Mouse (Mus musculus) CH12.LX (cell line): ENCODE results near the gene Thg1l. TPM values are rescaled to one million over a fixed set of nuclear protein-coding genes. Genes with fewer than 3 reads are reported as not detected.

ENCODE experiments used
- DNase-seq: peaks from one replicate; pipeline ENCODE4 v3.0.0-alpha.2; 2013; ENCODE audit errors: extremely low read depth
- H3K27ac ChIP-seq: 2 replicates; pipeline ENCODE4 v1.5.1; 2012; ENCODE audit warnings: low read depth, mild to moderate bottlenecking, control low read depth, moderate library complexity; ENCODE audit not compliant: insufficient read depth
- H3K27me3 ChIP-seq: replicated peaks from 2 replicates; pipeline ENCODE3; 2012; ENCODE audit warnings: inconsistent platforms
- H3K36me3 ChIP-seq, 2 experiments: replicated peaks in 1 of 2; 2 replicates each; pipeline versions ENCODE3 to v1.6.1; 2012; ENCODE audit warnings: inconsistent platforms in 1 of 2, low read length in 1 of 2, mild to moderate bottlenecking in 1 of 2, mixed read lengths in 1 of 2, moderate library complexity in 1 of 2; ENCODE audit not compliant: control insufficient read depth in 1 of 2, insufficient read depth in 1 of 2
- H3K4me1 ChIP-seq, 2 experiments: 2 replicates each; pipeline ENCODE4 v1.6.1; 2012; ENCODE audit warnings: inconsistent platforms in 1 of 2, moderate library complexity in 1 of 2; ENCODE audit not compliant: insufficient read depth in 2 of 2, control insufficient read depth in 1 of 2
- H3K4me2 ChIP-seq: 2 replicates; pipeline ENCODE4 v1.6.1; 2012; ENCODE audit warnings: low read depth, mild to moderate bottlenecking, control low read depth; ENCODE audit not compliant: poor library complexity, insufficient read depth, severe bottlenecking
- H3K4me3 ChIP-seq, 3 experiments: fragments of 150-350 bp in 1 of 3; sonication (generic) in 1 of 3; replicated peaks in 1 of 3; 2 replicates each; pipeline versions ENCODE3 to v1.5.1; 2011 to 2012; ENCODE audit warnings: low read depth in 2 of 3, low read length in 2 of 3, mild to moderate bottlenecking in 2 of 3, moderate library complexity in 2 of 3, control low read depth in 1 of 3, improper control_type of control experiment in 1 of 3, inconsistent platforms in 1 of 3, mixed read lengths in 1 of 3; ENCODE audit not compliant: poor library complexity in 1 of 3
- H3K79me2 ChIP-seq: replicated peaks from 2 replicates; pipeline ENCODE4 v1.6.1; 2012; ENCODE audit warnings: mild to moderate bottlenecking, moderate library complexity; ENCODE audit not compliant: control insufficient read depth, poor library complexity, insufficient read depth, severe bottlenecking; ENCODE audit errors: extremely low read depth
- H3K9ac ChIP-seq: 2 replicates; pipeline ENCODE4 v1.6.1; 2012; ENCODE audit warnings: low read depth, mild to moderate bottlenecking, control low read depth, moderate library complexity; ENCODE audit not compliant: insufficient read depth
- H3K9me3 ChIP-seq: replicated peaks from 2 replicates; pipeline ENCODE3; 2012; ENCODE audit warnings: low read length, inconsistent platforms, mixed read lengths
- BHLHE40 ChIP-seq: IDR thresholded peaks from 2 replicates; pipeline ENCODE4 v1.6.1; 2011; ENCODE audit warnings: mild to moderate bottlenecking, low read depth, low read length, improper control_type of control experiment
- CTCF ChIP-seq, 2 experiments: IDR thresholded peaks in 1 of 2; conservative IDR thresholded peaks in 1 of 2; 2 replicates each; pipeline ENCODE4 v1.5.1; 2011 to 2012; ENCODE audit warnings: low read depth in 2 of 2, low read length in 2 of 2, improper control_type of control experiment in 1 of 2, inconsistent platforms in 1 of 2, mild to moderate bottlenecking in 1 of 2, moderate library complexity in 1 of 2
- E2F4 ChIP-seq: IDR thresholded peaks from 2 replicates; pipeline ENCODE4 v1.6.1; 2011; ENCODE audit warnings: low read depth, low read length, improper control_type of control experiment; ENCODE audit not compliant: insufficient replicate concordance
- ETS1 ChIP-seq: conservative IDR thresholded peaks from 2 replicates; pipeline ENCODE4 v1.6.1; 2012; ENCODE audit warnings: low read depth, mild to moderate bottlenecking, inconsistent platforms, low read length, improper control_type of control experiment, moderate library complexity
- HCFC1 ChIP-seq: IDR thresholded peaks from 2 replicates; pipeline ENCODE4 v1.6.1; 2012; ENCODE audit warnings: low read depth, mild to moderate bottlenecking, inconsistent platforms, low read length, improper control_type of control experiment
- IRF4 ChIP-seq: IDR thresholded peaks from 2 replicates; pipeline ENCODE4 v1.6.1; 2014; ENCODE audit warnings: low read depth, mild to moderate bottlenecking, inconsistent platforms, low read length, improper control_type of control experiment
- JUN ChIP-seq: IDR thresholded peaks from 2 replicates; pipeline ENCODE4 v1.6.1; 2011; ENCODE audit warnings: low read depth, mild to moderate bottlenecking, low read length, improper control_type of control experiment, moderate library complexity; ENCODE audit not compliant: insufficient read depth
- JUND ChIP-seq: conservative IDR thresholded peaks from 2 replicates; pipeline ENCODE4 v1.6.1; 2011; ENCODE audit warnings: low read depth, low read length, improper control_type of control experiment
- KAT2A ChIP-seq: IDR thresholded peaks from 2 replicates; pipeline ENCODE4 v1.6.1; 2012; ENCODE audit warnings: low read length, improper control_type of control experiment, inconsistent platforms; ENCODE audit not compliant: insufficient replicate concordance
- NELFE ChIP-seq: IDR thresholded peaks from 2 replicates; pipeline ENCODE4 v1.6.1; 2011; ENCODE audit warnings: low read depth, low read length, improper control_type of control experiment
- NRF1 ChIP-seq: IDR thresholded peaks from 2 replicates; pipeline ENCODE4 v1.6.1; 2014; ENCODE audit warnings: low read depth, mild to moderate bottlenecking, inconsistent platforms, low read length, improper control_type of control experiment, moderate library complexity
- POLR2AphosphoS2 ChIP-seq: IDR thresholded peaks from 2 replicates; pipeline ENCODE4 v1.6.1; 2011; ENCODE audit warnings: low read depth, low read length, improper control_type of control experiment
- RAD21 ChIP-seq: IDR thresholded peaks from 2 replicates; pipeline ENCODE4 v1.6.1; 2011; ENCODE audit warnings: low read depth, mild to moderate bottlenecking, low read length, improper control_type of control experiment, moderate library complexity
- SMC3 ChIP-seq: IDR thresholded peaks from 2 replicates; pipeline ENCODE4 v1.6.1; 2011; ENCODE audit warnings: low read depth, low read length, improper control_type of control experiment
- TBP ChIP-seq: conservative IDR thresholded peaks from 2 replicates; pipeline ENCODE4 v1.6.1; 2011; ENCODE audit warnings: low read depth, low read length, improper control_type of control experiment
- TCF12 ChIP-seq: IDR thresholded peaks from 2 replicates; pipeline ENCODE4 v1.6.1; 2014; ENCODE audit warnings: low read depth, mild to moderate bottlenecking, inconsistent platforms, low read length, improper control_type of control experiment
- USF1 ChIP-seq: IDR thresholded peaks from 2 replicates; pipeline ENCODE4 v1.6.1; 2014; ENCODE audit warnings: low read depth, mild to moderate bottlenecking, inconsistent platforms, low read length, improper control_type of control experiment
- dilution Hi-C: fragments of 300-500 bp; cut with MboI; formaldehyde crosslinking; loops from 2 replicates; pipeline ENCODE4 v1.14.3; 2020; ENCODE audit warnings: low sequenced_read_pairs; ENCODE audit not compliant: extremely low pct_unique_long_range_greater_than_20kb, extremely low pct_ligation_motif_present
- in situ Hi-C: fragments of 300-500 bp; cut with MboI; formaldehyde crosslinking; loops from 3 replicates; pipeline ENCODE4 v1.14.3; 2019; ENCODE audit warnings: low sequenced_read_pairs, low pct_ligation_motif_present, low pct_unique_long_range_greater_than_20kb, mixed read lengths
- polyA plus RNA-seq: library from polyadenylated mRNA; unstranded; fragments of >175 nt; gene quantifications from 2 replicates; pipeline ENCODE4 v1.2.1, GENCODE M21; 2012; ENCODE audit warnings: low read depth; ENCODE audit not compliant: insufficient read length
- total RNA-seq, 2 experiments: library from RNA; depleted of rRNA; stranded (reverse); fragments of 300-350 nt in 1 of 2; fragments of >200 nt in 1 of 2; gene quantifications; 2 replicates each; pipeline ENCODE4 v1.2.3; 2012 to 2014

The Thg1l gene
- total and polyA plus RNA-seq, 3 experiments, result 32.7 to 60.0 (median 45.6) TPM

- H3K4me1 ChIP-seq, result no peaks in the 10 kb centered on the region
- TF ChIP-seq POLR2AphosphoS2, result 0 out of 2 replicates have a peak, but pooled peaks have one; percentile 33
- TF ChIP-seq KAT2A, result no peak
- TF ChIP-seq, all 38 proteins: peak for 1
- Histone ChIP-seq H3K27ac (no peak overlapping the region), H3K4me2 (no peak overlapping the region), H3K4me3 (no peak overlapping the region), H3K9ac (no peak overlapping the region), H3K9me3 (no peaks in the 10 kb centered on the region), H3K79me2 (no peaks in the 10 kb centered on the region), H3K36me3 (peaks cover 2 to 39% of the 10 kb centered on the region in 2 experiments), H3K27me3 (no peaks in the 10 kb centered on the region)
- dilution Hi-C loops (no loop called here), in situ Hi-C loops (no loop called here)
- no peak for DNase-seq
Measured at GRCm38 (mm10) chr11:45927456-45927855, 27.8 kb downstream of the Thg1l start.

- no peak overlapping the region for H3K27ac ChIP-seq
- no peaks in the 10 kb centered on the region for H3K4me1 ChIP-seq
- H3K36me3 ChIP-seq, result peaks cover 2 to 32% of the 10 kb centered on the region in 2 experiments
- no peaks in the 10 kb centered on the region for H3K27me3 ChIP-seq
- no peak for TF ChIP-seq USF1
- no peak for TF ChIP-seq BHLHE40
- peak; percentile 72 to 96 for TF ChIP-seq CTCF (conservative IDR thresholded peaks at IDR 0.05 in 1 of 2, IDR thresholded peaks at IDR 0.05 in 1 of 2; ENCODE audit: low read depth in 2 of 2, low read length in 2 of 2)
- TF ChIP-seq TBP, result peak; percentile 45; the same call in 1 of the 2 replicates
- TF ChIP-seq HCFC1, result no peak
- peak; percentile 66 for TF ChIP-seq RAD21
- TF ChIP-seq E2F4, result no peak
- no peak for TF ChIP-seq TCF12
- TF ChIP-seq NRF1, result 0 out of 2 replicates have a peak, but pooled peaks have one; percentile 7
- TF ChIP-seq IRF4, result peak; percentile 15; the same call in 1 of the 2 replicates
- no peak; the same call in 1 of the 2 replicates for TF ChIP-seq NELFE
- TF ChIP-seq SMC3, result peak; percentile 24
- no peaks in the 10 kb centered on the region for H3K9me3 ChIP-seq
- no peak overlapping the region for H3K9ac ChIP-seq
- peak overlapping the region in 1 of 3 experiments; percentile 31 for H3K4me3 ChIP-seq
- in situ Hi-C loops (no loop called here), dilution Hi-C loops (no loop called here)
- H3K79me2 ChIP-seq, result no peaks in the 10 kb centered on the region
- peak overlapping the region; percentile 66 for H3K4me2 ChIP-seq
- DNase-seq, result peak; percentile 90
Measured at GRCm38 (mm10) chr11:45926640-45927082, 28.6 kb downstream of the Thg1l start.

DNA sequence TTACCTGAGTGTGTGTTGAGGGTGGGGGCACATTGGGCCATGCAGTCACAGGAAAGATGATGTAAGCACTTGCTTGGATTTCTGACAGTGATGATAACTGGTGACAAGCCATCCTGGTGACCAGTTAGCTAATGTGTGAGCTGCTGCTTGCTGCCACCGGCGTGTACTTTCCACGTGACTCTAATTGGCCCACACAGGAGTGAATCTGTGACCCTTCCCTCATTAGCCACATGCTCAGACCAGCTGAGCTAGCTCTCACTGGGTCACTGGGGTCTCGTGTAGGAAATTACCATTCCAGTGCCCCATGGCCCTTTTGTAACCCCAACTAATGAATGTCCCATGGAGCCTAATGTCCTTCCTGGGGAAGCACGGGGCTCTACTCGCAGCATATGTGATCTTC is 29.9 kb downstream of the Thg1l start:
- dilution Hi-C loops, result no loop called here
- no peak overlapping the region for H3K9ac ChIP-seq
- in situ Hi-C loops, result no loop called here
- no peak overlapping the region for H3K4me2 ChIP-seq
- H3K4me1 ChIP-seq, result no peaks in the 10 kb centered on the region
- no peaks in the 10 kb centered on the region for H3K27me3 ChIP-seq
- H3K27ac ChIP-seq, result no peak overlapping the region
- no peak for TF ChIP-seq SMC3
- no peak for TF ChIP-seq JUN
- TF ChIP-seq ETS1, result no peak
- no peak for TF ChIP-seq JUND
- TF ChIP-seq, all 38 proteins: peak for 0
- H3K36me3 ChIP-seq, result peaks cover 2 to 23% of the 10 kb centered on the region in 2 experiments
- no peaks in the 10 kb centered on the region for H3K79me2 ChIP-seq
- H3K4me3 ChIP-seq, result no peak overlapping the region
- DNase-seq, result no peak
- H3K9me3 ChIP-seq, result no peaks in the 10 kb centered on the region
